Comparison of ENCODE assay signal across 14 mouse cellular contexts in the genomic region with DNA sequence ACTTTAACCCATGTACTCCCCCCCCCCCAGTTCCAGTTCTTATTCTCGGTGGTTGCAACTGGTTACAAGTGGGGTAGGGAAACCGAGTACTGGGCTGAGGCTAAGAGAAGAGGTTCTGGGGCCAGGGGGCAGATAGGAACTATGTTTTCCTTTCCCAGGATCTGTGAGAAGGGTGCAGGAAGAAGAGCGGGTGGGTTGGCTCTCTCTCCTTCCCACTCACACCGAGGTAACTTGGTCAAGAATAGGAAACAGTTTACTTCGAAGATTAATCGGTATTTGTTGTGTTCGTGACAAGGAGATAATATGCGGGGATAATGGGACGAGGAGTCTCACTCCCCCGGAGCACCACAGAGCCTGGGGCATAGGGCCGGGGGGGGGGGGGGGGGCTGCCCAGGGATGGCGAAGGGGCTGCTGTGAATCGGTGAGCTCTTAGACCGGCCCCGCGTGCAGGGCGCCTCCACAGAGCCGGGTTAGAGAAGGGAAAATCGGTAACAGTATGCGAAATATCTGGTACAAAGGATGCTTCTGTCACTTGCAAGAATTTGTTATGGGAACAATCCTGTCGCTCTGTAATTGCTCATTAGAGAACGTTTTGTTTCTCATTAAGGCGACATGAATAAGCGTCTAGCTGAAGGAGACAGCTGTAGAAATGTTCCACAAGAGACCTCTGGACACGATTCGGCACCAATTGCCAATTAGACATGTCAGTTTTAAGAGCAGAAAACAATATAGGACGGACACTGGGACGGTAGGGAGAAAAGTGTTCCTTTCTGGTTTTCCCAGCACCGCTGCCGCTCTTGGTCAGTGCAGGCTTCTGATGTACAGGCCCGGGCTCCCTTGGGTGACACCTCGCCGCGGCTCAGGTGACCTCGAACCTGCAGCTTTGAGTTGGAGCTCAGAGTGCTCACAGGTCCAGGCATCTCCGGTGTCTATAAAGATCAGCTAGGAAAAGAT. TPM values are rescaled to one million over a fixed set of nuclear protein-coding genes. Genes with fewer than 3 reads are reported as not detected.
A peak's percentile ranks its signal among the peaks of the same experiment; 100 is the strongest.
DNase-seq lines count a peak whose midpoint lies in the region; ATAC-seq and TF ChIP-seq lines count a peak whose summit lies in the region.
"Had no signal": no experiment of that assay in that cellular context is flagged by ENCODE, and none has a peak within 500 bp of the region (broad histone marks: within the 10 kb centered on the region; RNA-seq: fewer than 3 reads in every experiment).

No protein-coding gene starts in this region.

- H3K9me3 ChIP-seq in forebrain, postnatal 0 days (ENCODE audit: low read length): no peaks in the 10 kb centered on the region
- H3K9me3 ChIP-seq in midbrain, embryonic 12.5 days: no peaks in the 10 kb centered on the region
- H3K9me3 ChIP-seq in kidney, embryonic 16.5 days (ENCODE audit: low read length): no peaks in the 10 kb centered on the region
- H3K9me3 ChIP-seq: embryonic facial prominence, embryonic 12.5 days had no signal

- peaks cover 5% of the 10 kb centered on the region for H3K4me1 ChIP-seq in bone marrow macrophage, adult 2 months (ENCODE audit: control insufficient read depth, insufficient read depth, low read length)
- H3K4me1 ChIP-seq in forebrain, postnatal 0 days (ENCODE audit: insufficient read depth): 0 out of 2 replicates have a peak, but pooled peaks cover 5% of the 10 kb centered on the region
- peaks cover 62% of the 10 kb centered on the region for H3K4me1 ChIP-seq in midbrain, embryonic 12.5 days
- H3K4me1 ChIP-seq in kidney, embryonic 16.5 days (ENCODE audit: insufficient read depth, low read length): peaks cover 10% of the 10 kb centered on the region; the same call in 1 of the 2 replicates

- H3K9ac ChIP-seq in forebrain, postnatal 0 days: 0 out of 2 replicates have a peak overlapping the region, but pooled peaks have one; percentile 18
- no peak overlapping the region for H3K9ac ChIP-seq in midbrain, embryonic 12.5 days (replicated peaks)
- H3K9ac ChIP-seq in kidney, embryonic 16.5 days (replicated peaks; ENCODE audit: low read length): no peak overlapping the region
- H3K9ac ChIP-seq: embryonic facial prominence, embryonic 12.5 days had no signal

- WGBS in forebrain, postnatal 0 days: 7% methylated on average over 36 of the region's 36 CpGs
- 3% methylated on average over 36 of the region's 36 CpGs for WGBS in midbrain, embryonic 12.5 days
- 2% methylated on average over 36 of the region's 36 CpGs for WGBS in kidney, embryonic 16.5 days

- peak overlapping the region; percentile 35; the same call in 1 of the 2 replicates for H3K4me3 ChIP-seq in bone marrow macrophage, adult 2 months (ENCODE audit: insufficient read depth, low read length)
- peak overlapping the region; percentile 3; the same call in 1 of the 2 replicates for H3K4me3 ChIP-seq in forebrain, postnatal 0 days (ENCODE audit: low read depth, low read length)
- peak overlapping the region; percentile 24; the same call in 1 of the 2 replicates for H3K4me3 ChIP-seq in midbrain, embryonic 12.5 days
- H3K4me3 ChIP-seq in kidney, embryonic 16.5 days (ENCODE audit: low read length): no peak overlapping the region
- H3K4me3 ChIP-seq: embryonic facial prominence, embryonic 12.5 days had no signal

- no peak for TF ChIP-seq CTCF in bone marrow macrophage, adult 2 months (IDR thresholded peaks at IDR 0.05; ENCODE audit: low read depth, low read length)
- TF ChIP-seq CTCF in forebrain, postnatal 0 days (IDR thresholded peaks at IDR 0.05; ENCODE audit: low read depth): no peak

- H3K27ac ChIP-seq in bone marrow macrophage, adult 2 months (ENCODE audit: insufficient read depth, low read depth, low read length): no peak overlapping the region
- H3K27ac ChIP-seq in forebrain, postnatal 0 days (ENCODE audit: low read depth, low read length): 0 out of 2 replicates have a peak overlapping the region, but pooled peaks have one; percentile 29
- peak overlapping the region; percentile 69 for H3K27ac ChIP-seq in midbrain, embryonic 12.5 days (replicated peaks)
- no peak overlapping the region for H3K27ac ChIP-seq in kidney, embryonic 16.5 days (ENCODE audit: low read length)
- H3K27ac ChIP-seq: embryonic facial prominence, embryonic 12.5 days had no signal

- H3K4me2 ChIP-seq in forebrain, postnatal 0 days (ENCODE audit: low read depth): peak overlapping the region; percentile 28
- H3K4me2 ChIP-seq in midbrain, embryonic 12.5 days (replicated peaks): peak overlapping the region; percentile 33
- H3K4me2 ChIP-seq in kidney, embryonic 16.5 days (replicated peaks; ENCODE audit: low read depth, low read length): no peak overlapping the region

- peaks cover 29% of the 10 kb centered on the region for H3K27me3 ChIP-seq in forebrain, postnatal 0 days (ENCODE audit: insufficient read depth, low read length)
- H3K27me3 ChIP-seq in midbrain, embryonic 12.5 days: peaks cover 91% of the 10 kb centered on the region
- H3K27me3 ChIP-seq in kidney, embryonic 16.5 days (ENCODE audit: insufficient read depth, low read length): peaks cover 94% of the 10 kb centered on the region

- H3K36me3 ChIP-seq in forebrain, postnatal 0 days (ENCODE audit: insufficient read depth): no peaks in the 10 kb centered on the region
- H3K36me3 ChIP-seq in midbrain, embryonic 12.5 days: no peaks in the 10 kb centered on the region
- H3K36me3 ChIP-seq in kidney, embryonic 16.5 days (ENCODE audit: insufficient read depth, low read length): no peaks in the 10 kb centered on the region
- H3K36me3 ChIP-seq: embryonic facial prominence, embryonic 12.5 days had no signal

- TF ChIP-seq POLR2A in bone marrow macrophage, adult 2 months (IDR thresholded peaks at IDR 0.05; ENCODE audit: borderline replicate concordance, low read depth, low read length): no peak

- DNase-seq in cerebellum, adult 11-12 months: peak; percentile 66
- DNase-seq in forebrain, postnatal 0 days: no peak
- no peak for DNase-seq in testis, postnatal 14 days (ENCODE audit: low spot score)
- no peak for DNase-seq in testis, postnatal 10 days (ENCODE audit: low spot score)
- DNase-seq: adrenal gland, postnatal 10 days; heart, postnatal 36 days had no signal

- ATAC-seq in cerebellum, adult (ENCODE audit: insufficient number of reproducible peaks, low FRiP score, low TSS enrichment): no peak
- ATAC-seq in forebrain, postnatal 0 days: peak; percentile 18; the same call in 1 of the 2 replicates
- peak; percentile 8; the same call in 1 of the 2 replicates for ATAC-seq in midbrain, embryonic 12.5 days (ENCODE audit: low FRiP score, low read depth)
- no peak for ATAC-seq in kidney, embryonic 16.5 days (ENCODE audit: low FRiP score, low TSS enrichment)

RNA-seq across cellular contexts. Expression of a gene that starts 17.9 kb away (rescaled TPM):
- not detected in 2 replicates for polyA plus RNA-seq in bone marrow macrophage, adult 2 months (2012; ENCODE audit: insufficient read depth, insufficient read length, missing spikeins)
- total RNA-seq in forebrain, postnatal 0 days (2014; rRNA removed): 19.0 and 32.9 TPM in 2 replicates
- 14.6 and 19.0 TPM in 2 replicates for polyA plus RNA-seq in forebrain, postnatal 0 days (2015; fragmentation: Nextera tagmentation; extraction: Ambion mirVana)
- 21.5 and 74.8 TPM in 2 replicates for polyA plus RNA-seq in midbrain, embryonic 12.5 days (2016; fragmentation: Nextera tagmentation; extraction: Ambion mirVana)
- polyA plus RNA-seq in kidney, embryonic 16.5 days (2015; fragmentation: Nextera tagmentation; extraction: Ambion mirVana): 0.09 and 0.13 TPM in 2 replicates
- total RNA-seq: gastrocnemius, postnatal 4 days; heart, postnatal 36 days; liver, adult 2 months had no signal
- polyA plus RNA-seq: liver, adult 2 months; urinary bladder, adult 2 months had no signal

Comparison
In these comparisons a context has a peak if more than half of its experiments do, and no peak if none do; other contexts are left out.
1. ATAC-seq: peak in forebrain, postnatal 0 days (single experiment) and midbrain, embryonic 12.5 days (single experiment); none in cerebellum, adult (single experiment) and kidney, embryonic 16.5 days (single experiment).
2. H3K27ac ChIP-seq: peak in forebrain, postnatal 0 days (single experiment) and midbrain, embryonic 12.5 days (single experiment); none in bone marrow macrophage, adult 2 months (single experiment) and kidney, embryonic 16.5 days (single experiment).
3. RNA of a gene that starts 17.9 kb away (polyA plus RNA-seq): 21.5 to 74.8 TPM in midbrain, embryonic 12.5 days and 14.6 to 19.0 TPM in forebrain, postnatal 0 days; not detected in bone marrow macrophage, adult 2 months and 0.09 to 0.13 TPM in kidney, embryonic 16.5 days; every median in the first group is over 10 times any median in the second.